Mouse (Mus musculus) hindbrain, postnatal 0 days (tissue): Measurements from ENCODE around the gene D930020B18Rik. TPM values are rescaled to one million over a fixed set of nuclear protein-coding genes. Genes with fewer than 3 reads are reported as not detected.
A peak's percentile ranks its signal among the peaks of the same experiment; 100 is the strongest.

Source experiments
- ATAC-seq: fragments of 200-750 bp; cut with Nextera tagmentation; 2 replicates; pipeline ENCODE4 v1.8.0; 2017; ENCODE audit warnings: mild to moderate bottlenecking, moderate TSS enrichment, moderate library complexity
- DNase-seq: peaks from one replicate; pipeline ENCODE4 v3.0.0-alpha.2; 2015; ENCODE audit warnings: low spot score
- H3K27ac ChIP-seq: fragments of 300-500 bp; sonication (generic); 2 replicates; pipeline ENCODE4 v1.5.1; 2014; ENCODE audit warnings: mild to moderate bottlenecking
- H3K27me3 ChIP-seq: fragments of 300-500 bp; sonication (generic); 2 replicates; pipeline ENCODE4 v1.6.1; 2014; ENCODE audit warnings: low read length, mixed read lengths; ENCODE audit not compliant: insufficient read depth
- H3K36me3 ChIP-seq: fragments of 300-500 bp; sonication (generic); 2 replicates; pipeline ENCODE4 v1.6.1; 2014; ENCODE audit warnings: low read length, mixed read lengths; ENCODE audit not compliant: insufficient read depth
- H3K4me1 ChIP-seq: fragments of 300-500 bp; sonication (generic); 2 replicates; pipeline ENCODE4 v1.6.1; 2014; ENCODE audit warnings: antibody characterized with exemption, low read length, mixed read lengths; ENCODE audit not compliant: insufficient read depth
- H3K4me2 ChIP-seq: fragments of 300-500 bp; sonication (generic); 2 replicates; pipeline ENCODE4 v1.6.1; 2014; ENCODE audit warnings: low read depth, mild to moderate bottlenecking, low read length, moderate library complexity, mixed read lengths
- H3K4me3 ChIP-seq: fragments of 300-500 bp; sonication (generic); 2 replicates; pipeline ENCODE4 v1.5.1; 2014; ENCODE audit warnings: low read length
- H3K9ac ChIP-seq: fragments of 300-500 bp; sonication (generic); replicated peaks from 2 replicates; pipeline ENCODE4 v1.6.1; 2014; ENCODE audit warnings: mild to moderate bottlenecking, low read length, moderate library complexity, mixed read lengths
- H3K9me3 ChIP-seq: fragments of 300-500 bp; sonication (generic); 2 replicates; pipeline ENCODE4 v1.6.1; 2016; ENCODE audit warnings: low read length, mixed read lengths
- CTCF ChIP-seq: IDR thresholded peaks from 2 replicates; pipeline ENCODE4 v1.5.1; 2016; ENCODE audit warnings: antibody characterized with exemption, control low read depth, low read depth
- WGBS: fragments of 180-500 bp; shearing (Covaris S2); extraction: QIAGEN DNeasy Blood & Tissue Kit; methylation state at CpG from one replicate; pipeline ENCODE4 v1.1.7; 2014; 5-methylcytosine and 5-hydroxymethylcytosine counted together
- polyA plus RNA-seq: library from polyadenylated mRNA; unstranded; fragments of >200 nt; fragmentation: Nextera tagmentation; extraction: Ambion mirVana; gene quantifications from 2 replicates; pipeline ENCODE4 v1.2.1, GENCODE M21; 2015
- total RNA-seq: library from RNA; depleted of rRNA; stranded (reverse); fragments of >200 nt; gene quantifications from 2 replicates; pipeline ENCODE4 v1.2.3, GENCODE M21; 2014; rRNA removed

Gene D930020B18Rik
- total RNA-seq (0.11 and 0.26 TPM in 2 replicates), polyA plus RNA-seq (0.25 and 0.39 TPM in 2 replicates)

- TF ChIP-seq CTCF = no peak
- Histone ChIP-seq H3K4me2 (peak within 1 kb of the TSS; percentile 95), H3K27me3 (peaks cover 14% of the 10 kb centered on the region), H3K9ac (peak within 1 kb of the TSS; percentile 43), H3K4me1 (peaks cover 4% of the 10 kb centered on the region; the same call in 1 of the 2 replicates), H3K9me3 (no peaks in the 10 kb centered on the region), H3K4me3 (peak within 1 kb of the TSS; percentile 59), H3K36me3 (no peaks in the 10 kb centered on the region), H3K27ac (no peak within 1 kb of the TSS)
- ATAC-seq = peak; percentile 44; the same call in 1 of the 2 replicates
- WGBS = under 1% methylated on average over 69 of the region's 69 CpGs
- no peak for DNase-seq
Measured at GRCm38 (mm10) chr10:121641272-121642053, at the start of gene D930020B18Rik. TSS of gene D930020B18Rik (plus strand) at chr10:121641588.

GRCm38 (mm10) chr10:121596580-121596979 is 44.8 kb upstream of the D930020B18Rik start:
- ATAC-seq = no peak
- Histone ChIP-seq H3K9ac (no peak overlapping the region), H3K36me3 (peaks cover 46% of the 10 kb centered on the region), H3K4me3 (no peak overlapping the region), H3K9me3 (no peaks in the 10 kb centered on the region), H3K4me2 (no peak overlapping the region), H3K4me1 (no peaks in the 10 kb centered on the region), H3K27me3 (no peaks in the 10 kb centered on the region), H3K27ac (no peak overlapping the region)
- no peak for DNase-seq
- WGBS = 90% methylated on average over 9 of the region's 9 CpGs
- no peak for TF ChIP-seq CTCF

GRCm38 (mm10) chr10:121601272-121601671 is 40.1 kb upstream of the D930020B18Rik start:
- no peak overlapping the region for H3K9ac ChIP-seq
- no peak overlapping the region for H3K27ac ChIP-seq
- no peak overlapping the region for H3K4me3 ChIP-seq
- H3K4me1 ChIP-seq = no peaks in the 10 kb centered on the region
- ATAC-seq (no peak), DNase-seq (no peak)
- H3K4me2 ChIP-seq = no peak overlapping the region
- WGBS = 88% methylated on average over 6 of the region's 6 CpGs
- TF ChIP-seq CTCF = no peak
- H3K9me3 ChIP-seq = no peaks in the 10 kb centered on the region
- H3K36me3 ChIP-seq = peaks cover 77% of the 10 kb centered on the region
- no peaks in the 10 kb centered on the region for H3K27me3 ChIP-seq

GRCm38 (mm10) chr10:121603556-121603955 is 37.8 kb upstream of the D930020B18Rik start:
- no peaks in the 10 kb centered on the region for H3K27me3 ChIP-seq
- no peak for DNase-seq
- no peak overlapping the region for H3K9ac ChIP-seq
- H3K9me3 ChIP-seq = no peaks in the 10 kb centered on the region
- no peak overlapping the region for H3K4me2 ChIP-seq
- ATAC-seq = no peak
- no peak overlapping the region for H3K27ac ChIP-seq
- H3K36me3 ChIP-seq = peaks cover 81% of the 10 kb centered on the region
- H3K4me3 ChIP-seq = no peak overlapping the region
- TF ChIP-seq CTCF = no peak
- WGBS = 93% methylated on average over 4 of the region's 4 CpGs
- no peaks in the 10 kb centered on the region for H3K4me1 ChIP-seq

- WGBS = 97% methylated on average over 13 of the region's 13 CpGs
- H3K4me3 ChIP-seq = no peak overlapping the region
- ATAC-seq = no peak
Measured at GRCm38 (mm10) chr10:121604632-121605344, 36.6 kb upstream of the D930020B18Rik start.

GRCm38 (mm10) chr10:121608177-121608576 is 33.2 kb upstream of the D930020B18Rik start:
- Histone ChIP-seq H3K4me2 (no peak overlapping the region), H3K9ac (no peak overlapping the region), H3K4me1 (no peaks in the 10 kb centered on the region), H3K27me3 (no peaks in the 10 kb centered on the region), H3K4me3 (no peak overlapping the region), H3K27ac (no peak overlapping the region), H3K9me3 (no peaks in the 10 kb centered on the region), H3K36me3 (peaks cover 80% of the 10 kb centered on the region)
- TF ChIP-seq CTCF = no peak
- DNase-seq (no peak), ATAC-seq (no peak)
- WGBS = 92% methylated on average over 10 of the region's 10 CpGs

More at GRCm38 (mm10) chr10:121604632-121605344, 36.6 kb upstream of the D930020B18Rik start:
- Histone ChIP-seq H3K4me2 (no peak overlapping the region), H3K27ac (no peak overlapping the region), H3K36me3 (peaks cover 75% of the 10 kb centered on the region), H3K27me3 (no peaks in the 10 kb centered on the region), H3K9ac (no peak overlapping the region), H3K4me1 (no peaks in the 10 kb centered on the region), H3K9me3 (no peaks in the 10 kb centered on the region)
- no peak for TF ChIP-seq CTCF
- DNase-seq = no peak

GRCm38 (mm10) chr10:121611587-121611986 is 29.8 kb upstream of the D930020B18Rik start:
- Histone ChIP-seq H3K9ac (no peak overlapping the region), H3K4me1 (no peaks in the 10 kb centered on the region), H3K9me3 (no peaks in the 10 kb centered on the region), H3K36me3 (peaks cover 70% of the 10 kb centered on the region), H3K4me3 (no peak overlapping the region), H3K27me3 (no peaks in the 10 kb centered on the region), H3K27ac (no peak overlapping the region), H3K4me2 (no peak overlapping the region)
- ATAC-seq = no peak
- TF ChIP-seq CTCF = no peak
- no peak for DNase-seq
- 74% methylated on average over 9 of the region's 10 CpGs for WGBS
